Mouse (Mus musculus): ENCODE measurements around the gene Mettl9. TPM values are rescaled to one million over a fixed set of nuclear protein-coding genes. Genes with fewer than 3 reads are reported as not detected.

Gene Mettl9
- polyA plus RNA-seq, 1 experiment from 2014 or later = 92.3 TPM

DNA sequence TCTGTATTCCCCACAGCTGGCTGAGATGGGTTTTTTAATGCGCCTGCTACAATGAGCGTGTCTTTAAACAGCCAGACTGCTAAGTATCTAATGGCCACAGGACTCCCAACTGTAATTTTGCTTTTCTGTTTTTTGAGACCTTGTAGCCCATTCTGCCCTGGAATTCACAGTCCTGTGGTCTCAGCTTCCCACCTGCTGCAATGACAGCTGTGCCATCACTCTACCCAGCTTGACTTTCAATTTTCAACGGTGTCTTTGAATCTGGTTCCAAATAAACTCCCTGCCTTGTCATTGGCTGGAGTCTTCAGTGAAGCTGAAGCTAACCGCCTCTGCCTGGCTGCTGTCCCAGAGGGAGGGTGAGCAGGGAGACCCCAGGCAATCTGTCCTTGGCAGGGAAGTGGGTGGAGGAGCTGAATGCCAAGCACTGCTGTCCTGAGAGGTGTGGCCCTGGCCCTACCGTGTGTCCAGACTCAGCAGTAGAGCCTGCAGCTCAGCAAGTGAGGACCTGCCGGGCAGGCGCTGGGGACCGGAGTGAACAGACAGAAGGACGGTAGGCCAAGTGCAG, 48.8 kb downstream of the Mettl9 start:
- Histone ChIP-seq H3K9ac (ENCODE audit: low read length) (no peak overlapping the region), H3K4me3 (ENCODE audit: low read length) (no peak overlapping the region), H3K4me1 (ENCODE audit: control insufficient read depth, insufficient read depth, low read length) (peaks cover 19% of the 10 kb centered on the region), H3K9me3 (replicated peaks; ENCODE audit: control insufficient read depth, low read length) (peaks cover 2% of the 10 kb centered on the region), H3K27me3 (ENCODE audit: control insufficient read depth, insufficient read depth, low read length) (no peaks in the 10 kb centered on the region), H3K27ac (ENCODE audit: low read length) (no peak overlapping the region), H3K36me3 (ENCODE audit: control insufficient read depth, insufficient read depth) (peaks cover 2% of the 10 kb centered on the region; the same call in 1 of the 2 replicates), H3K4me2 (ENCODE audit: low read depth, low read length) (no peak overlapping the region)
- ATAC-seq (replicated peaks; ENCODE audit: extremely low read depth, insufficient read depth, low FRiP score) = no peak
- WGBS = 67% methylated on average over 9 of the region's 9 CpGs

- 60% methylated on average over 8 of the region's 8 CpGs for WGBS
- Histone ChIP-seq H3K4me1 (ENCODE audit: control insufficient read depth, insufficient read depth, low read length) (peaks cover 20% of the 10 kb centered on the region), H3K4me2 (ENCODE audit: low read depth, low read length) (no peak overlapping the region), H3K27ac (ENCODE audit: low read length) (peak overlapping the region; percentile 65), H3K9me3 (replicated peaks; ENCODE audit: control insufficient read depth, low read length) (peaks cover 2% of the 10 kb centered on the region), H3K4me3 (ENCODE audit: low read length) (no peak overlapping the region), H3K9ac (ENCODE audit: low read length) (no peak overlapping the region), H3K27me3 (ENCODE audit: control insufficient read depth, insufficient read depth, low read length) (no peaks in the 10 kb centered on the region), H3K36me3 (ENCODE audit: control insufficient read depth, insufficient read depth) (peaks cover 2% of the 10 kb centered on the region; the same call in 1 of the 2 replicates)
- peak; percentile 28; the same call in 1 of the 2 replicates for ATAC-seq (replicated peaks; ENCODE audit: extremely low read depth, insufficient read depth, low FRiP score)
These were observed 50.7 kb downstream of the Mettl9 start for GRCm38 (mm10) chr7:121084840-121085453.

DNA sequence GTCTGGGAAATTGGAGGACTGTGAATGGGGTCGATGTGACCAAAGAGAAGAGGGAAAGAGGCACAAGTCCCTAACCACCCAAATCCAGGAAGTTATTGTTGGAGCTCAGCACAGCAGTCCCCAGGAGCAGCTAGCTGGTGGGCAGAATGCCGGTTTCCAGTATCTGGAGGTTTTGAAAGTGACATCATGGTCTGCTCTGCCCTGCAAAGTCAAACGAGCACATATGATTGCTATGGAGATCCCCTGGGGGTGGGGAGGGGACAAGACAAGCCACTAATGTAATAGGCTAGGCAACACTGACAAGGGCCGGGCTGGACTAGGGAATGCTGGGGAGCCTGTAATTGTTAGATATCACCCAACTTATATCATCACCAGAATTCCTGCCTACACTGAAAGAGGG, 51.3 kb downstream of the Mettl9 start:
- Histone ChIP-seq H3K4me1 (ENCODE audit: control insufficient read depth, insufficient read depth, low read length) (peaks cover 20% of the 10 kb centered on the region), H3K4me3 (ENCODE audit: low read length) (no peak overlapping the region), H3K27me3 (ENCODE audit: control insufficient read depth, insufficient read depth, low read length) (no peaks in the 10 kb centered on the region), H3K27ac (ENCODE audit: low read length) (peak overlapping the region; percentile 65), H3K4me2 (ENCODE audit: low read depth, low read length) (no peak overlapping the region), H3K9me3 (replicated peaks; ENCODE audit: control insufficient read depth, low read length) (peaks cover 2% of the 10 kb centered on the region), H3K36me3 (ENCODE audit: control insufficient read depth, insufficient read depth) (peaks cover 2% of the 10 kb centered on the region; the same call in 1 of the 2 replicates), H3K9ac (ENCODE audit: low read length) (no peak overlapping the region)
- ATAC-seq (replicated peaks; ENCODE audit: extremely low read depth, insufficient read depth, low FRiP score) = peak; percentile 78
- 8% methylated on average over 4 of the region's 4 CpGs for WGBS

- Histone ChIP-seq H3K9ac (ENCODE audit: low read length) (no peak overlapping the region), H3K36me3 (ENCODE audit: control insufficient read depth, insufficient read depth) (no peaks in the 10 kb centered on the region), H3K4me2 (ENCODE audit: low read depth, low read length) (no peak overlapping the region), H3K4me3 (ENCODE audit: low read length) (no peak overlapping the region), H3K9me3 (replicated peaks; ENCODE audit: control insufficient read depth, low read length) (no peaks in the 10 kb centered on the region), H3K27ac (ENCODE audit: low read length) (no peak overlapping the region), H3K27me3 (ENCODE audit: control insufficient read depth, insufficient read depth, low read length) (no peaks in the 10 kb centered on the region), H3K4me1 (ENCODE audit: control insufficient read depth, insufficient read depth, low read length) (peaks cover 16% of the 10 kb centered on the region)
- 75% methylated on average over 5 of the region's 5 CpGs for WGBS
- ATAC-seq (replicated peaks; ENCODE audit: extremely low read depth, insufficient read depth, low FRiP score) = no peak
These were observed 54.5 kb downstream of the Mettl9 start for GRCm38 (mm10) chr7:121088745-121089144.

DNA sequence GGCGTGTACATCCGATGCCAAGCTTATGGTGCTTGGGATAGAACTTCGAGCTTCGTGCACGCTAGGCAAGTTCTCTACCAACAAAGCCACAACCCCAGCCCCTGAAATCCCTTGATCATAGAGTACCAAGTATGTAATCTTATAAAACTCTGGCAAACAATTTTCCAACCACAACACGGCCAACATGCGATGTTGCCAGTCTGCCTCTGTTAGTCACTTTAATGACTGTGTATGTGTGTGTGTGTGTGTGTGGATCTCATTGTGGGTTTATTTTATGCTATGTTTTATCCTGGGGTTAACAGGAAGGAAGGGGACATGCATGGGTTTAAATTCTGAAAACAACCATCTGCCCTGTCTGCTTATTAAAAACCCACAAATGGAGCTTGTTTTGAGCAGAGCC, 56.5 kb downstream of the Mettl9 start:
- Histone ChIP-seq H3K4me1 (ENCODE audit: control insufficient read depth, insufficient read depth, low read length) (peaks cover 12% of the 10 kb centered on the region), H3K9ac (ENCODE audit: low read length) (no peak overlapping the region), H3K4me3 (ENCODE audit: low read length) (no peak overlapping the region), H3K36me3 (ENCODE audit: control insufficient read depth, insufficient read depth) (no peaks in the 10 kb centered on the region), H3K27ac (ENCODE audit: low read length) (no peak overlapping the region), H3K9me3 (replicated peaks; ENCODE audit: control insufficient read depth, low read length) (no peaks in the 10 kb centered on the region), H3K27me3 (ENCODE audit: control insufficient read depth, insufficient read depth, low read length) (no peaks in the 10 kb centered on the region), H3K4me2 (ENCODE audit: low read depth, low read length) (no peak overlapping the region)
- no peak for ATAC-seq (replicated peaks; ENCODE audit: extremely low read depth, insufficient read depth, low FRiP score)
- 82% methylated on average over 7 of the region's 7 CpGs for WGBS

GRCm38 (mm10) chr7:121093026-121093425, 58.8 kb downstream of the Mettl9 start:
- Histone ChIP-seq H3K9ac (ENCODE audit: low read length) (no peak overlapping the region), H3K9me3 (replicated peaks; ENCODE audit: control insufficient read depth, low read length) (no peaks in the 10 kb centered on the region), H3K27ac (ENCODE audit: low read length) (no peak overlapping the region), H3K4me3 (ENCODE audit: low read length) (no peak overlapping the region), H3K4me1 (ENCODE audit: control insufficient read depth, insufficient read depth, low read length) (0 out of 2 replicates have a peak, but pooled peaks cover 1% of the 10 kb centered on the region), H3K4me2 (ENCODE audit: low read depth, low read length) (no peak overlapping the region), H3K36me3 (ENCODE audit: control insufficient read depth, insufficient read depth) (no peaks in the 10 kb centered on the region), H3K27me3 (ENCODE audit: control insufficient read depth, insufficient read depth, low read length) (no peaks in the 10 kb centered on the region)
- WGBS = 69% methylated on average over 4 of the region's 4 CpGs
- no peak for ATAC-seq (replicated peaks; ENCODE audit: extremely low read depth, insufficient read depth, low FRiP score)

- Histone ChIP-seq H3K9ac (ENCODE audit: low read length) (no peak overlapping the region), H3K36me3 (ENCODE audit: control insufficient read depth, insufficient read depth) (no peaks in the 10 kb centered on the region), H3K27me3 (ENCODE audit: control insufficient read depth, insufficient read depth, low read length) (no peaks in the 10 kb centered on the region), H3K9me3 (replicated peaks; ENCODE audit: control insufficient read depth, low read length) (no peaks in the 10 kb centered on the region), H3K27ac (ENCODE audit: low read length) (no peak overlapping the region), H3K4me2 (ENCODE audit: low read depth, low read length) (no peak overlapping the region), H3K4me3 (ENCODE audit: low read length) (no peak overlapping the region), H3K4me1 (ENCODE audit: control insufficient read depth, insufficient read depth, low read length) (no peaks in the 10 kb centered on the region)
- WGBS = 69% methylated on average over 10 of the region's 10 CpGs
- ATAC-seq (replicated peaks; ENCODE audit: extremely low read depth, insufficient read depth, low FRiP score) = no peak
These were observed 64.6 kb downstream of the Mettl9 start for GRCm38 (mm10) chr7:121098614-121099389.

DNA sequence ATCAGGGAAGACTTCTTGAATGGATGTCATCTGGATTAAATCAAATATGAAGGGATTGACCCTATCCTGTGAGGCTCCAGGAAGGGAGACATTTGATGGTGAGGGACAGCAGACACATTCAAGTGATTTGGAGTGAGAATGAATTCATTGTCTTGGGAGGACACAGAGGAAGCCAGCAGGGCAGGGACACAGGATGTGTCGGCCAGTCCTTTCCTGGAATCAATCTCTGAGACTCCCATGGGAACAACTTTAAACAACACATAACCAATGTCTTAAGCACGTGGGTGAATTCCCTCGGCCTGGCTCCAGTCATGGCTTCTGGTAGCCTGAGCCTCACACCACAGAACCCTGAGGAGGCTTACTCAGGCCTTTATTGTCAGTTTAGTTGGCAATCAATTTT, 73.6 kb downstream of the Mettl9 start:
- Histone ChIP-seq H3K4me2 (ENCODE audit: low read depth, low read length) (no peak overlapping the region), H3K27ac (ENCODE audit: low read length) (no peak overlapping the region), H3K4me1 (ENCODE audit: control insufficient read depth, insufficient read depth, low read length) (peaks cover 13% of the 10 kb centered on the region), H3K4me3 (ENCODE audit: low read length) (no peak overlapping the region), H3K9me3 (replicated peaks; ENCODE audit: control insufficient read depth, low read length) (no peaks in the 10 kb centered on the region), H3K9ac (ENCODE audit: low read length) (no peak overlapping the region), H3K36me3 (ENCODE audit: control insufficient read depth, insufficient read depth) (no peaks in the 10 kb centered on the region), H3K27me3 (ENCODE audit: control insufficient read depth, insufficient read depth, low read length) (no peaks in the 10 kb centered on the region)
- WGBS = 43% methylated on average over 3 of the region's 3 CpGs
- ATAC-seq (replicated peaks; ENCODE audit: extremely low read depth, insufficient read depth, low FRiP score) = no peak; the same call in 1 of the 2 replicates

- Histone ChIP-seq H3K9ac (ENCODE audit: low read length) (no peak overlapping the region), H3K27me3 (ENCODE audit: control insufficient read depth, insufficient read depth, low read length) (no peaks in the 10 kb centered on the region), H3K4me2 (ENCODE audit: low read depth, low read length) (0 out of 2 replicates have a peak overlapping the region, but pooled peaks have one; percentile 10), H3K4me1 (ENCODE audit: control insufficient read depth, insufficient read depth, low read length) (peaks cover 13% of the 10 kb centered on the region), H3K36me3 (ENCODE audit: control insufficient read depth, insufficient read depth) (no peaks in the 10 kb centered on the region), H3K4me3 (ENCODE audit: low read length) (no peak overlapping the region), H3K27ac (ENCODE audit: low read length) (peak overlapping the region; percentile 78), H3K9me3 (replicated peaks; ENCODE audit: control insufficient read depth, low read length) (0 out of 2 replicates have a peak, but pooled peaks cover 3% of the 10 kb centered on the region)
- 11% methylated on average over 3 of the region's 3 CpGs for WGBS
- peak; percentile 85 for ATAC-seq (replicated peaks; ENCODE audit: extremely low read depth, insufficient read depth, low FRiP score)
These were observed 77.1 kb downstream of the Mettl9 start for GRCm38 (mm10) chr7:121111321-121111720.
